Mouse (Mus musculus) heart, postnatal 0 days (tissue): ENCODE data around the gene Ube2j2.

Experiments used
- CTCF ChIP-seq: IDR thresholded peaks from 2 replicates; pipeline ENCODE4 v1.5.1; 2016; ENCODE audit warnings: antibody characterized with exemption, control low read depth, low read depth
- EP300 ChIP-seq: IDR thresholded peaks from 2 replicates; pipeline ENCODE4 v1.6.1; 2016; ENCODE audit warnings: antibody characterized with exemption, low read depth

- TF ChIP-seq CTCF (no peak), EP300 (no peak)
Measured at GRCm38 (mm10) chr4:155991908-155992230, 48.2 kb downstream of the Ube2j2 start.
